Comparison of ENCODE assay signal across 17 mouse cellular contexts in genomic region chr9:116134488-116134887, GRCm38 (mm10). TPM values are rescaled to one million over a fixed set of nuclear protein-coding genes. Genes with fewer than 3 reads are reported as not detected.
DNase-seq lines count a peak whose midpoint lies in the region; ATAC-seq and TF ChIP-seq lines count a peak whose summit lies in the region.
"Had no signal": no experiment of that assay in that cellular context is flagged by ENCODE, and none has a peak within 500 bp of the region (broad histone marks: within the 10 kb centered on the region; RNA-seq: fewer than 3 reads in every experiment).

No protein-coding gene starts in this region.

- TF ChIP-seq POLR2A in spleen, adult 2 months (IDR thresholded peaks at IDR 0.05; ENCODE audit: low read depth, low read length): no peak
- TF ChIP-seq POLR2A in bone marrow macrophage, adult 2 months (IDR thresholded peaks at IDR 0.05; ENCODE audit: borderline replicate concordance, low read depth, low read length): no peak

- H3K4me1 ChIP-seq in intestine, postnatal 0 days (replicated peaks; ENCODE audit: control insufficient read depth, insufficient read depth, low read length): 0 out of 2 replicates have a peak, but pooled peaks cover 3% of the 10 kb centered on the region
- peaks cover 5% of the 10 kb centered on the region; the same call in 1 of the 2 replicates for H3K4me1 ChIP-seq in intestine, embryonic 15.5 days (replicated peaks)
- peaks cover 62% of the 10 kb centered on the region; the same call in 1 of the 2 replicates for H3K4me1 ChIP-seq in spleen, adult 2 months (ENCODE audit: control insufficient read depth, insufficient read depth, insufficient read length)
- H3K4me1 ChIP-seq in bone marrow macrophage, adult 2 months (ENCODE audit: control insufficient read depth, insufficient read depth, low read length): peaks cover 87% of the 10 kb centered on the region
- no peaks in the 10 kb centered on the region for H3K4me1 ChIP-seq in stomach, postnatal 0 days (replicated peaks; ENCODE audit: control insufficient read depth, insufficient read depth)

- no peak overlapping the region for H3K9ac ChIP-seq in intestine, postnatal 0 days (ENCODE audit: low read depth, low read length)
- no peak overlapping the region for H3K9ac ChIP-seq in intestine, embryonic 15.5 days
- no peak overlapping the region for H3K9ac ChIP-seq in stomach, postnatal 0 days (ENCODE audit: low read length)
- H3K9ac ChIP-seq: embryonic facial prominence, embryonic 15.5 days had no signal

- no peak for ATAC-seq in intestine, postnatal 0 days
- no peak for ATAC-seq in intestine, embryonic 15.5 days
- ATAC-seq in stomach, postnatal 0 days (ENCODE audit: low FRiP score, low TSS enrichment): no peak
- ATAC-seq: forebrain, embryonic 14.5 days had no signal

- no peak overlapping the region for H3K4me3 ChIP-seq in intestine, postnatal 0 days (ENCODE audit: low read depth, low read length)
- no peak overlapping the region for H3K4me3 ChIP-seq in intestine, embryonic 15.5 days (replicated peaks)
- H3K4me3 ChIP-seq in spleen, adult 2 months (ENCODE audit: extremely low read depth, insufficient read depth, insufficient read length): no peak overlapping the region
- H3K4me3 ChIP-seq in bone marrow macrophage, adult 2 months (ENCODE audit: insufficient read depth, low read length): no peak overlapping the region
- H3K4me3 ChIP-seq in stomach, postnatal 0 days (ENCODE audit: low read depth, low read length): no peak overlapping the region
- H3K4me3 ChIP-seq: embryonic facial prominence, embryonic 15.5 days; limb, embryonic 10.5 days had no signal

- H3K9me3 ChIP-seq in intestine, postnatal 0 days (ENCODE audit: control insufficient read depth): no peaks in the 10 kb centered on the region
- H3K9me3 ChIP-seq in intestine, embryonic 15.5 days: no peaks in the 10 kb centered on the region
- no peaks in the 10 kb centered on the region for H3K9me3 ChIP-seq in stomach, postnatal 0 days (ENCODE audit: control insufficient read depth, low read length)
- H3K9me3 ChIP-seq: embryonic facial prominence, embryonic 15.5 days; limb, embryonic 10.5 days had no signal

- H3K27ac ChIP-seq in intestine, postnatal 0 days (ENCODE audit: low read depth, low read length): no peak overlapping the region
- no peak overlapping the region for H3K27ac ChIP-seq in intestine, embryonic 15.5 days
- peak overlapping the region; percentile 24; the same call in 1 of the 2 replicates for H3K27ac ChIP-seq in spleen, adult 2 months (ENCODE audit: insufficient read depth, low read length)
- H3K27ac ChIP-seq in bone marrow macrophage, adult 2 months (ENCODE audit: insufficient read depth, low read depth, low read length): peak overlapping the region; percentile 76
- no peak overlapping the region for H3K27ac ChIP-seq in stomach, postnatal 0 days (replicated peaks)
- H3K27ac ChIP-seq: embryonic facial prominence, embryonic 15.5 days had no signal

- no peak overlapping the region for H3K4me2 ChIP-seq in intestine, postnatal 0 days (replicated peaks; ENCODE audit: low read depth)
- H3K4me2 ChIP-seq in intestine, embryonic 15.5 days (replicated peaks): no peak overlapping the region
- no peak overlapping the region for H3K4me2 ChIP-seq in stomach, postnatal 0 days (replicated peaks; ENCODE audit: low read depth)
- H3K4me2 ChIP-seq: embryonic facial prominence, embryonic 15.5 days had no signal

- H3K36me3 ChIP-seq in intestine, postnatal 0 days (ENCODE audit: control insufficient read depth, insufficient read depth): peaks cover 24% of the 10 kb centered on the region
- peaks cover 15% of the 10 kb centered on the region; the same call in 1 of the 2 replicates for H3K36me3 ChIP-seq in intestine, embryonic 15.5 days
- peaks cover 17% of the 10 kb centered on the region for H3K36me3 ChIP-seq in spleen, adult 2 months (ENCODE audit: control insufficient read depth, insufficient read depth, low read length)
- peaks cover 18% of the 10 kb centered on the region for H3K36me3 ChIP-seq in stomach, postnatal 0 days (ENCODE audit: control insufficient read depth, insufficient read depth, low read length)

- TF ChIP-seq CTCF in intestine, postnatal 0 days (IDR thresholded peaks at IDR 0.05; ENCODE audit: low read depth): peak; percentile 61
- peak; percentile 7; the same call in 1 of the 2 replicates for TF ChIP-seq CTCF in spleen, adult 2 months (IDR thresholded peaks at IDR 0.05; ENCODE audit: extremely low read depth, insufficient read depth, insufficient read length, insufficient replicate concordance)
- no peak for TF ChIP-seq CTCF in bone marrow macrophage, adult 2 months (IDR thresholded peaks at IDR 0.05; ENCODE audit: low read depth, low read length)
- TF ChIP-seq CTCF in stomach, postnatal 0 days (IDR thresholded peaks at IDR 0.05; ENCODE audit: low read depth): peak; percentile 62

- DNase-seq in spleen, adult 2 months (ENCODE audit: low read depth in 1 of 2, low spot score in 2 of 2): no peak
- no peak for DNase-seq in spleen, postnatal 14 days (ENCODE audit: low spot score in 2 of 2)
- no peak for DNase-seq in stomach, postnatal 0 days (ENCODE audit: low spot score)
- no peak for DNase-seq in adrenal gland, adult 2 months
- no peak for DNase-seq in spleen, postnatal 4 days (ENCODE audit: low spot score in 2 of 2)
- DNase-seq: cerebellum, postnatal 14 days; gastrocnemius, postnatal 25 days; heart, postnatal 36 days; kidney, adult 9 months; layer of hippocampus, adult 9-11 months; spleen, adult 18-20 months had no signal

- TF ChIP-seq EP300 in stomach, postnatal 0 days (optimal IDR thresholded peaks at IDR 0.05): no peak

- no peaks in the 10 kb centered on the region for H3K27me3 ChIP-seq in intestine, postnatal 0 days (replicated peaks; ENCODE audit: control insufficient read depth, insufficient read depth, low read length)
- H3K27me3 ChIP-seq in intestine, embryonic 15.5 days (replicated peaks): no peaks in the 10 kb centered on the region
- no peaks in the 10 kb centered on the region for H3K27me3 ChIP-seq in spleen, adult 2 months (ENCODE audit: control insufficient read depth, insufficient read depth, low read length)
- H3K27me3 ChIP-seq in stomach, postnatal 0 days (ENCODE audit: control insufficient read depth, insufficient read depth, low read length): no peaks in the 10 kb centered on the region
- H3K27me3 ChIP-seq: embryonic facial prominence, embryonic 15.5 days had no signal

- WGBS in intestine, postnatal 0 days: 91% methylated on average over 2 of the region's 2 CpGs
- 83% methylated on average over 2 of the region's 2 CpGs for WGBS in intestine, embryonic 15.5 days
- 72% methylated on average over 2 of the region's 2 CpGs for WGBS in spleen, adult 2 months
- 82% methylated on average over 2 of the region's 2 CpGs for WGBS in stomach, postnatal 0 days

RNA-seq across cellular contexts. Expression of gene Tgfbr2, which starts 40.7 kb away (rescaled TPM):
- 16.0 and 16.1 TPM in 2 replicates for polyA plus RNA-seq in intestine, postnatal 0 days (2015; fragmentation: Nextera tagmentation; extraction: Ambion mirVana)
- polyA plus RNA-seq in intestine, embryonic 15.5 days (2015; fragmentation: Nextera tagmentation; extraction: Ambion mirVana): 28.3 and 31.8 TPM in 2 replicates
- polyA plus RNA-seq in spleen, adult 2 months (2012; rRNA removed): 57.1 and 77.5 TPM in 2 replicates
- 62.1 and 79.7 TPM in 2 replicates for polyA plus RNA-seq in bone marrow macrophage, adult 2 months (2012; ENCODE audit: insufficient read depth, insufficient read length, missing spikeins)
- 16.8 and 18.5 TPM in 2 replicates for polyA plus RNA-seq in stomach, postnatal 0 days (2015; fragmentation: Nextera tagmentation; extraction: Ambion mirVana)
- 10 to 100 TPM; 57.7 to 90.0 TPM for total RNA-seq in adrenal gland, adult 2 months (2021)
- 64.3 and 72.6 TPM in 2 replicates for polyA plus RNA-seq in adrenal gland, adult 2 months (2012; rRNA removed)

Comparison
In these comparisons a context has a peak if more than half of its experiments do, and no peak if none do; other contexts are left out.
1. H3K27ac ChIP-seq: peak in spleen, adult 2 months (single experiment) and bone marrow macrophage, adult 2 months (single experiment); none in intestine, postnatal 0 days (single experiment), intestine, embryonic 15.5 days (single experiment) and stomach, postnatal 0 days (single experiment).